Mouse (Mus musculus): ENCODE measurements around the gene Gdap2.

Gene Gdap2

DNA sequence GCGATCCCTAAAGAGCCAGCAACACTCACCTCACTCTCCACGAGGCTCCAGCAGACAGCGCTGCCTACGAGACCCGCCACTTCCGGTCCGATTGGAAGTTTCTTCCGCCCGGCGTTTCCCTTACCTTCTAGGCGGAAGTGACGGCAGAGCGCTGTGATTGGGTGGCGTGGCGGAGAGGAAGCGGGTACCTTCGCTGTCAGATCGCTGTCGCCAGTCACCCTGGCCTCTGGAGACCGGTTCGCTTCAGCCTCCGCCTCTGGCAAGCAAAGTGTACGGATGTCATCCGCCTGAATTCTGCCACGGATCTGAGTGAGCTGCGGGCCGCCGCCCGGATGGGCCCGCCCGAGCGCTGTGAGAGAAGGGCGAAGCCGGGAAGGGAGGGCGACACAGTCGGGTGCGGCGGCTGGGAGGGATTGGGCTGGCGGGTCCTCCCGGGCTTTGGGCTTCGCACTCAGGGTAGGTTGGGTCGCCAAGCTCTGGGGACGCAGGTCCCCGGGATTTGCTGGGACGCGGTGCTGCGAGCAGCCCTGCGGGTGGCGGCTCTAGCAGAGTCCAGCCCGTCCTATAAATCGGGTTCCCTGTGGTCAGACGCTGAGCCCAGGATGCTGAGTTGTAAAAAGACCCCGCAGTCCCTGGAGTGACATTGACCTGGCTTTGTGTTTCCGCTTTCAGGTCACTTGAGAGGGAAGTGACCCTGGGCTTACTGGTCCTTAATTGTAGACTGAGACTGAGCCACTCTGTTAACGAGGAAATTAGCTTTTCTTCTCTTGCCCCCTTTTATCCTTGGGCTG, at the start of gene Gdap2, which contains the start of gene Wdr3:
TSS of gene Gdap2 (plus strand) at position 67 of the 791 bp plus-strand sequence.
TSS of gene Wdr3 (minus strand) at position 93 of the 791 bp plus-strand sequence.
- DNase-seq = peak; percentile 94

DNA sequence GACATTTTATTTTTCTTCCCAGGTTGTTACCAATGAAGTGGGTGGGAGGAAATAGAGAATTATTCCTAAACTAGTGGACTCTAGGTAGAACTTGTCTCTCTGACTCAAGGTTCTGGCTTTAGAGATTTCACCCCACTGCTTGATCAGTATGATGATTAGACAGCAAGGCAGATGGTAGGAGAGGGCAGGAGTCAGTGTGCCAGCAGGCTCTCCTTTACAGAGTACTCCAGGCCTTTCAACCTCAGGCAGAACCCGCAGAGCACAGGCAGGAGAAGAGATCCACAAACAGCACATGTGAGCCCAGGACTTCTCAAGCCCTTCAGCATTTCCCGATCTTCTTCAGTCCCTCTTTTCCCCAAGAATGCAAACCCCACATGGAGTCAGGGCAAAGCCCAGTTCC, 43.5 kb upstream of the Gdap2 start:
- no peak for DNase-seq

DNA sequence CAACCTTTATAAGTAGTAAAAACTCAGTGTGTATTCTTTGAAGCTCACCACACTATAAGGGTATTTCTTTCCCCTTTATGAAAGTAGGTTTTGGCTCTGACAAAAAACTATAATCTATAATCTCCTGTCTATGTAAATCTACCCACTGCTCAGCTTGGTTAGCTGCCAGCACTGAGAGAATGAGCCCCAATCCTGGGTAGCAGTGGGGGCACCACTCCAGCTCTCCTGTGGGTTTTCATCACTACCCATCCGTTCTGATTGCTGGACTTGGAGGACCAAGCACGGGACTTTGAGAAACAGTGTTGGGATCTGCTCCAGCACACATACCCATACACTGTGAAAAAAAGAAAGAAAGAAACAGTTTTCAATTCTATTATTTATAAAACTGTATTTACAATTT, 40.2 kb upstream of the Gdap2 start:
- no peak for DNase-seq

DNA sequence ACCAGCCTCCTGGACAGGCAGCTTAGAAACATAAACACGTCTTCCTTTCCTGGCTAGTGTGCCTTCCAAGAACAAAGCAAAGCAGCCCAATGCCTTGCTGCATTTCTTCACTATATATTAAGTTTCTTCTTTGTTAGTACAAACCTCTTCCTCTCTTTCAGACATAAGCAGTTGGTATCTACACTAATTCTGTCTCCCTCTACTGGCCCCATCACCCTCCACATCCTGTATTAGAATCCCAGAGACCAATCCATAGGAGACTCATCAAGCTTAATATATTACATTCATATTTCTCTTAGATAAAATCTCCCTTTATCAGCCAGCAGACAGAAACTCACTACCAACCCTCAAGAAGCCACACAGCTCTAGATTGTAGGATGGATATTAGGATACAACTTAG, 39.7 kb upstream of the Gdap2 start:
- DNase-seq = no peak

DNA sequence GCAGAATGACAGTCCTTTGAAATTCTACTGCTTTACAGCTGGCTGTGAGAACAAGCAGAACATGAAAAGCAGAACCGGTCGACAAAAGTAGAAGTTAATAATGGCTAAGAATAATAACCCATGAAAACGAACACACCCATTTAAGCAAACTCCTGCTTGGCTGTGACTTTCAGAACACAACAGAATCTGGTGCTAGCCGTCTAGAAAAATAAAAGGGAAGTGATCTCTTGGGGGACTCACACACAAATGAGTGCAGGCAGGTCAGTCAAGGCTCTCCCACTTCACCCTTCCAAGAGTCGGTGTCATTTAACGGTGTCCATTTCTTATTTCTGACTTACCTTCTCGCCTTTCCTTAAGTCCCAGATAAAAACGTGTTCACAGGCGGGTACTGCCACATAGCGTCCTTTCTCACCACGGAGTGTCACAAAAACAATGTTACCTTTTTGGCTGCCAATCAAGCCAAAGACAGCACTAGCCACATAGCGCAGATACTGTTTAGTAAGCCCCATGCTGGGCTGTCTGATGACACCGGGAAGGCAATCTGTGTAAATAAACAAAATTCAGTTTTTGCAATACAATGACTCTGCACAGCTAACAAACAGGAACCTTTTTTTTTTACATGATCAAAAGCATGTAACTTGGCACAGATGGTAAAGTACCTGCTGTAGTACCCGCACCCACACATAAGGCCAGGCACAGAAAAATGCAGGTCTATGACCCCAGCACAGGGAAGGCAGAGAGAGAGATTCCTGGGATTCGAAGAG, 1.3 kb upstream of the Gdap2 start:
- no peak for DNase-seq

DNA sequence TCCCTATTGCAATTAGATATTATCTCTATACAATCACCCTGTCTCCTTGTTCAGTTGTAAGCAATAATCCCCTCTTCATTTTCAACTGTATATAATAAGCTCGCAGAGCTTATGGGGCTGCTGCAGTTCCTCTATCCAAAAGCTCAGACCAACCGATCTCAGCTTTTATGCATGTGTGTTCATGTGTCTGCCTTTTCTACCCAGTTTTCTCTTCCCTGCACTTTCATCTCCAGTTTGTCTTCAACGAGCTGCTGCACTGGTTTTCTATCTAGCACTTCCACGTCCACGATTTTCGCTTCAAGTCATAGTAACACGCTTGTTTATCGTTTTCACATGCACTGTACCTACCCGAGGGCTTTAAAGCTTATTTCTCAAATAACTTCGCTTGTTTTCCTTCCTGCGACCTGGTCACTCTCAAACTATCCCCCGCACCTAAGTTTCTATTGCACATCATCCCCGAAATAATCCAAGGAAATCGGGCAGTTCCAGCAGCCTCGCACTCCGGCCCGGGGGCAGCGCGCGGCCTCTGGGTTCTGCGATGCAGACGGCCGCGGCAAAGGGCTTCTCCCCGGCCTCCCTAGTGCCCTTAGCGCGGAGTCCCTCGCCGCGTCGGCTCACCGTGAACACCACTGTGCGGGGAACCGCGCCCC, 391 bp upstream of the Gdap2 start:
- no peak for DNase-seq

DNA sequence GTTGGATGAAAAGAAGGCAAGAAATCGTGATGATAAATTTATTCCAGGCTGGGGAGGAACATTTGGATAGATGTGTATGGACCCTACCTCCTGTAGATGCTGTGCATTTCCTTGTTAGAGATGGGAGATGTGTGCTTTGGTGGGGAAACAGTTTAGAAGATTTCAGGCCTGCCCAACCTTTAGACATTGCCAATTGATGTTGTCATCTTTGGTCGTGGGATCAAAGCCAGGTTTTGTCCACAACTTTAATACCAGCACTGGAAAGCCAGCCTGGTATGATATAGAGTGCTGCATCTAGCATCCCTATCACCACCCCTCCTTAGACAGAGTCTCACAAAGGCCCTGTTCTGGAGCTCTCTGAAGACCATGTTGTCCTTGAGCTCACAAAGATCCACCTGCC, 1.4 kb downstream of the Gdap2 start:
- DNase-seq = no peak

DNA sequence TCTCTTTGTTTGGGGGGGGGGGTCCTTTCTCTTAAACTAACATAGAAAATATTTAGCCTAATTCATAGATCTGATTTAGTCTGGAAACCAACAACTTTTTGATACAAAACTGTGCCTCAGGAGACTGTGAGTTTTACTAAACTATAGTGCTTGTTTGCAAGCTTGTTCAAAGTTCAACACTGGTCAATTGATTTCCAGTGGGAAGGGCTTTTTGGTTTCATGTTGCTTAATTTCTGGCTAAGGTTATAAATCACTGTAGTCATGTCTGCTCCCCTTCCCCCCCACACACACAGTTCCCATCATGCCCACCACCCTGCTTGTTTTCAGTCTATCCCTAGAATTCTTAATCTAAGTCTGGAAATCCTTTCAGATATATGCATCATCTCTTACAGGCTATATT, 2.8 kb downstream of the Gdap2 start:
- DNase-seq = no peak

DNA sequence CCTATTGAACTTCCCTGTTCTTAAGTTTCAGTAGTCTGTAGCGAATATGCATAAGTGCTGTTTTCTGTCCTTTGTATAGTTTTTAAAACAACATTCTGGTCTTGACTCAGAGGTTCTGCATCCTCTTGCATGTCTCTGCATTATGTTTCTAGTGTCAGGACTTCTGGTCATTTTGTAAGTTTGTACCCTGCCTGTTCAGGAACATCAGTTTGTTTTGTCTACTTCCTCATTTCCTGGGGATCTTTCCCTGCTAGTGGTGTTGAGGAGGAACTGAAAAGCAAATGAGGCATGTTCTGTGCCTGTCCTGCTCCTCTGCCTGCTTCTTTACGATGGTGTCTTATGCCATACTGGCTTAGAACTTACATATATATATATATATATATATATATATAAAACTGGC, 13.8 kb downstream of the Gdap2 start:
- no peak for DNase-seq

DNA sequence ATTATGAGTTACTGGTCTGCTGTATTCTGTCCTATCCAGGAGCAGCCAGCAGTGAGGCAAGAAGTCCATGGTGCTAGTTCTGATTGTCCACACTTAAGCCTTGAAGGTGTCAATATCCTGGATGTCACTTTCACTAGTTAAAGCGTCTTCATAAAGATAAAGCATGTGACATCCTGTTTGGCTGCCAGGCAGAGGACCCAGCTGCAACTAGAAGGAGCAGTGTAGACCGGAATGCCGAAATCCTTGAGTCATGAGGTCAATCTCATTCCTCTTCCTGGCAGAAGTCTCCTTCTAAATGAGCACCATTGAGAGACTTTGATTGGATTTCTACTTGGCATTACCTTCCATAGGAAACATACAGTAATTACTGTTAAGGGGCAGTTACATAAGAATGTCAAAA, 18.3 kb downstream of the Gdap2 start:
- no peak for DNase-seq

DNA sequence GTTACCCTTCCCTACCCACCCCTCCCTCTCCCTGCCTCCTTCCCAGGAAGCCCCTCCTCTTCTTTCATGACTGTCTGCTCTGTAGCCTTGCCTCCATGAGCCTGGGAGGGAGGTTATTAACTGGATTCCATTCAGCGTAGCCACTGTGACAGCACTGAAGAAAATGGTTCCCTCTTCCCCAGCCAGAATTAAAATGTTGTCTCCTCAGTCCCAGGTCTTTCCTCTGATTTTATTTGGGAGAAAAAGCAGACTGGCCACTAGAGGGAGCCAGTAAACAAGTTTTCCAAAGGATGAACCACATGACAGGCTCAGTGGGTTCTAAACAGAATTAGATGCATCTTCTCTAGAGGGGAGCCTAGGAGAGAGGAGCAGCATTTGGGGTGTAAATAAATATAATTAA, 27.3 kb downstream of the Gdap2 start:
- peak; percentile 38 for DNase-seq

DNA sequence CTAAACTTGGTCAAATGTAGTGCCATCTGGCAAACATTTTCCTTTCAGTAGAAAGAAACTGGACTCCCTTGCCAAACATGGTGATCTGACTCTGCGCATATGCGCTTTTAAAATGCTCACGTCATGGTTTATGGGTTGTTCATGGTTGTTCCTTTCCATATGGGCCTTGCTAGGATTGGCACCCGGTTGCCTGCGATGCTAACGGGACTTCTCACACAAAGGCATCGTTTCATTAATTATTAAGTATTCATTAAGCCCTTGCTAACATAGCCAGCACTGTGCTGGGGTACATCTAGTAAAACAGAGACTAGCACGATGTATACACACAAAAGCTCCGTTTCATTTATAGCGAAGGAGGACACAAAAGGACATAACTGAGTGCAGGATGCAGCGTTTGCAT, 27.7 kb downstream of the Gdap2 start:
- no peak for DNase-seq

DNA sequence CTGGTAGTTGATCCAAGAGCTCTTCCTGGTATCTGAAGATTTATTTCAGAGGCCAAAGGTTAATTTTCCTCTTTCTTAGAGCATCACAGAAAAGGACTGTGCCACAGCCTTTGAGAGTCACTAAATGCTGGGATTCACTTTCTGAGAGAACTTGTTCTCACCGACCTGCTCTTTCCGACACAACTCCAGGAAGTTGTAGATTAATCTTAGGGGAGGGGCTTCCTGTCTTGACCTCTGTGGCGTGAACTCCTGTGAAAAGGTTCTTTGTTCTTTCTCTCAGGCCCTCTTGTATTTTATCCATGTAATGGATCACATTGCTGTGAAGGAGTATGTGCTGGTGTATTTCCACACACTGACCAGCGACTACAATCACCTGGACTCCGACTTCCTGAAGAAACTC, 32.0 kb downstream of the Gdap2 start:
- DNase-seq = no peak

DNA sequence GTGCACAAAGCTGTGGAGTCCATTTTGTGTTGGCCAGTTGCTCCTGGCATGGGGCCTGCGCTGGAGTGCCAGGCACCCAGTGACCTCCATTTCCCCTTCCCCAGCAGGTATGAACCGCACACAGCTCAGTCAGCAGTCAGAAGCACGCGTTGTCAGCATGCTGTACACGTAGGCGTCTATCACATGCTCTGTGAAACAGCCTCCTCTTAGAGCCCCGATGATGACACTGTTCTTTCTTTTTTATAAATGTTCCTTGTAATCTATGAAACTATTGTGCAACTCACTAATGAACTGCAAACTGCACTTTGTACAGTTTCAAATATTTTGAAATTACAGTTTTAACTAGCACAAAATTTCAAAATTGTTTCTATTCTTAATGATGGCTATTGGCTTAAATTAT, 39.4 kb downstream of the Gdap2 start:
- no peak for DNase-seq

DNA sequence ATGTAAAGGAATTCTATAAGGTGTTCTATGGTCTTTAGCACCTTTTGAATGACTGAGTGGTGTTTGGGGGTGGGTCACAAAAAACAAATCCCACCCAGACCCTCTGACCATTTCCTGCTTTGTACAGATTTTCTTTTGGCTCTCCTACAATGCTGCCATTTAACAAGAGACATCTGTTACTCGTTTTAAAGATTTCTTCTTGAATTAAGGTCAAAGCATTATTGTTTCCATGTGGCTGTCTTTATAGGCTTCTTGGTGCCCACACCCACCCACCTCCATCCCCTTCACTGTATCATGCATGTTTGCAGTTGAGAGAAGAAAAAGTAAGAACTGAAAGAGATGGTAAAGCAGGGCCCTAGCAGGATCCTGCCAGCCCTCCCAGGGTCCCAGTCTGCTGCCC, 44.8 kb downstream of the Gdap2 start:
- DNase-seq = no peak

DNA sequence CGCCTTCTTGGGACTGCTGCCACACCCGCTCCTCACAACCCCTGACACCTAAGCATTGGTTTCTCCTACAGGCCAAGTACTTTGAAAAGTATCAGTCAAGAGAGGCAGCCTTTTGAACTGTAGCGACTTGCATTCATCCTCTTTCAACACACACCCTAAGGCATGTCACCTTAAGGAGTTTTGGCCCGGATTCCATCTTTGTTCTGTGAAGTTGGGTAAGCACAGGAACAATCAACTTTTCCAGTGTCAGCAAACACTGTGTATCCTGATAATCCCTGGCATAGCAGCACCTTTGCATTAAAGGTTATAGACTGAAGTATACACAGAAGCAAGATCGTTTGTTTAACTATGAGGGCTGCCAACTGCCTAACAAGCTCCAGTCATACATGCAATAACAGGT, 53.3 kb downstream of the Gdap2 start:
- no peak for DNase-seq

DNA sequence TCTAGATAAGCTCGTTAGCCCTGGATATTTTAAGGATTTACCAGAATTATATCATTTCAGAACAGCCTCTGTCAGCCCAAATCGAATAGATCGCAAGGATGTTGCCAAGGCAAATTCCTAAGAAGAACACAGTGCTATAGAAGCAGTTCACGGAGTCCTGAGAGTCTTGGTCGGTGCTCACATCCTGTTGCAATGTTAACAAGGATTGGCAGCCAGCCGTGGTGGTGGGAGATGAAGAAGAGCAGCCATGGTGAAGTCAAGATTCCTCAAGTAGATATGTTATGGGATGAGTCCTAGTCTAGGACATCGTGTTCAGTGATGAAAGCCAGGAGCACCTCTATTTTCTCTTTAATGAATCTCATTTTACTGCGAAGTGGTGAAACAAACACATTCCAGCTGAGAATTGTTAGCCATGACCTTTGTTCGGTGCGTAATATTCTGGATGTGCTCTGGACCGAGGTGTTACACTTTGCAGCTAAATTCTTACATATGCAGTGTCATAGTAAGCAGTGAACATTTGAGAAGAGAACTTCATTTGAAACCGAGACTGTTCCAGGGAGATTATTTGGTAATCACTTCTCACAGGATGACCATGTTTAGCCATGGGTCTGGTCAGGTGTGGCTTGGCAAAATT, 63.3 kb downstream of the Gdap2 start:
- no peak for DNase-seq

DNA sequence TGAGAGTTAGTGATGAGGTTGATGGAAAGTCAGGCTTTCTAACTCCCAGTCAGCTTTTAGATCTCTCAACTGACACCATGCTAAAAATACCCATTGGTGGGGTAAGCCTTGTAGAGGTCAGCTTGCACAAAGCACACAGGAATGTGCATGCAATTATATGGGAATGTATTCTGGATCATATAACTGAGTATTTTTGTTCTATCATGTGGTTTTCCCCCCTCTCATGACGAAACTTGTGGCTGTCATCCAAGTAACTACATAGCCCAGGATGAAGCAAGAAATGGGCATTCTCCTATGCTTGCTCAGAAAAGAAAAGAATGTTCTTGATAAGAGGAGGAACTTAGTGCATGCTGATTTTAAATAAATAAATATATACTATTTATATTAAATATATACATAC, 65.3 kb downstream of the Gdap2 start:
- no peak for DNase-seq

DNA sequence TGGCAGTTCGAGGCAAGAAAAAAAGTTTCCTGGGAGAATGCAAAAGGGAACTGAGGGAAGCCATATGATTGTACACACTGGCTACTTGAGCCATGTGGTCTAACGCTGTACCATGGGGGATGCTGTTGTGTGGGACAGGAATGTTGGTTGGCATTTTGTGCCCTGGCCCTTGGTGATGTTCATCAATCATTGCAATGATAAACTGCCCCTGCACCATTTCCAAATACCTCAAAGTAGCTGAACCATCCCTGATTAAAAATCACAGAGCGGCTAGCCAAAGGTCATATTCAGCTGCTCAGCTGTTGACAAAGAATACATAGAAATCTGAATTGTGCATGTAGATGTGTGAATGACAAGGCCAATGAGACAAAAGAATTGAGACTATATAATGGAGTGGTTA, 66.8 kb downstream of the Gdap2 start:
- DNase-seq = no peak

DNA sequence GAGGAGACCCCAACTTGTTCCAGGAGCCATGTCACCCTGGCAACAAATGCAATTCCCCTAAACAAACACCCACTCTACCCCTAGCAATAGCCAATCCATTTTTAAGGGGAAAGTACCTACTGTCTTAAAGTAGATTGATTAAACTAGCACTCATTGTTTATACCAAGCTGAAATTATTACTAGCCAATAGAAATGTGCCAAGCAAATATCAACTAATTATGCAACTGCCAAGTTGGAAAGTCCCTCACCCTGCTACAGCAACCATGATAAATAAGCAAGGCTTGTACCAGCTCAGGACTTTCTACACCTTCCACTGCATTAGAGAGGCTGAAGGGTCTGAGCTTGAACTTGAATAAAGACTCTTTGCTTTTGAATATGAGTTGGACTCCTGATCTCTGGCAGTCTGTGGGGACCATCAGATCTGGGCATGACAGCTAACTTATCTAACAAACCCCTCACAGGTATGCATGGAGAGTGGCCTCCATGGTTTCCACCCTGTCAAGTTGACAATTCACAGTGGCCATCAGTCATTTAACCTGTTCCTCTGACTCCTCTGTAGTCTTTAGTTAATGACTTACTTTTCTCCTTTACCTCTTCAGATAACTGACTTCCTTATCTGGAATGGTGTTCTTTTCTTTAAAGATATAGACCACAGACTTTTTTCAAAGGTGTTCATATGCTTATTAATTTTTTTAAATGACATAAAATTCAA, 74.7 kb downstream of the Gdap2 start:
- DNase-seq = no peak

DNA sequence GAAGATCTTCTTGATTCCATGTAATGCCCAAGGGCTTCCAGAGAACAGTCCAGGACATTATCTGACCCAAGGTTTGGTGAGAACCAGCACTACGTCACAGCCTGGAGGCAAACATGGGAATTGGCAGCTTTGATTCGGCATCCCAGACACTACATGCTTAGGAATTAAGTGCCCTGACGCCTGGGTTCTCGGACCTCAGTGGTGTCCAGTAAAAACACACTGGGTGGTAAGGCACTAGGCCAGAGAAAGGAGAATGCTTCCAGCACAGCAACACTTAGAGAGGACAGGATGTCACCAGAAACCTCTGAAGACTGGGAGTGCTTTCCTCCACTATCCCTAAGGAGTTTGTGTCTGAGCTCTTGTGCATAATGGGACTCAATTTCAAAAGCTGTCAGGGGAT, 80.0 kb downstream of the Gdap2 start:
- no peak for DNase-seq

DNA sequence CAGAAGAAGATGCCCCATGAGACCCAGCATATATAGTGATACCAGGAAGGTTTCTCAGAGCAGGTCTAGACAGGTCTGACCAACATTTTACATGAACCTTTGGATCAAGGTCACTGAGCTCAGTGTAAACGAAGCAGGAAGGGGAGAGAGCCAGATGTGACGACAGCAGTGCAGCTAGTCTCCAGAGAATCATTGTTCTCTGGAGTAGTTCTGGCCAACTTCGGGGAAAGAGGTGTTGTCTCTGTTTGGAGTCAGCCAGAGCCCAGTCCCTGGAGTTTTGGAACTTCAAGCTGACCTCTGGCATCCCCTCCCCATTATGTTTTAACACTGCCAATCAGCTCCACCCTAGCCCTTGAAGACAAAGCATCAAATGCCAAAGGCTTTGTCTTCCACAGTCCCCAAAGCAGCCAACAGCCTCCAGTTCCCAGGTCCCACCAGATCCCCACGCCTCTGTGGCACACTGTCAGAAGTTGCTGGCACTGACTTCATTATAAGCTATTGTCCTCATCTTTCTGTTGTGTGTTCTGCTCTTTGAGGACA, 84.2 kb downstream of the Gdap2 start:
- no peak for DNase-seq
